Mouse (Mus musculus) mouse embryonic stem cell (cell line): ENCODE data around the gene Lipo1.
"Not testable (repeated sequence)": the region's sequence is repeated elsewhere in the genome, so short reads cannot be mapped to it uniquely, and the experiment has no call there.

Experiments used
- in situ Hi-C, 2 experiments: fragments of 300-500 bp; cut with MboI; formaldehyde crosslinking; loops; 1 replicate in 1 of 2; 3 replicates in 1 of 2; pipeline ENCODE4 v1.14.3; 2019 to 2020; ENCODE audit warnings: low sequenced_read_pairs in 2 of 2, low pct_unique_long_range_greater_than_20kb in 1 of 2, mixed read lengths in 1 of 2; ENCODE audit not compliant: unreplicated experiment in 1 of 2

The Lipo1 gene

GRCm38 (mm10) chr19:33787359-33787758, at the start of gene Lipo1:
Gene Lipo1 (minus strand): TSS chr19:33787459.
- in situ Hi-C loops: not testable (repeated sequence)

- in situ Hi-C loops: no loop called here
These were observed 532 bp downstream of the Lipo1 start for GRCm38 (mm10) chr19:33786576-33787277.

DNA sequence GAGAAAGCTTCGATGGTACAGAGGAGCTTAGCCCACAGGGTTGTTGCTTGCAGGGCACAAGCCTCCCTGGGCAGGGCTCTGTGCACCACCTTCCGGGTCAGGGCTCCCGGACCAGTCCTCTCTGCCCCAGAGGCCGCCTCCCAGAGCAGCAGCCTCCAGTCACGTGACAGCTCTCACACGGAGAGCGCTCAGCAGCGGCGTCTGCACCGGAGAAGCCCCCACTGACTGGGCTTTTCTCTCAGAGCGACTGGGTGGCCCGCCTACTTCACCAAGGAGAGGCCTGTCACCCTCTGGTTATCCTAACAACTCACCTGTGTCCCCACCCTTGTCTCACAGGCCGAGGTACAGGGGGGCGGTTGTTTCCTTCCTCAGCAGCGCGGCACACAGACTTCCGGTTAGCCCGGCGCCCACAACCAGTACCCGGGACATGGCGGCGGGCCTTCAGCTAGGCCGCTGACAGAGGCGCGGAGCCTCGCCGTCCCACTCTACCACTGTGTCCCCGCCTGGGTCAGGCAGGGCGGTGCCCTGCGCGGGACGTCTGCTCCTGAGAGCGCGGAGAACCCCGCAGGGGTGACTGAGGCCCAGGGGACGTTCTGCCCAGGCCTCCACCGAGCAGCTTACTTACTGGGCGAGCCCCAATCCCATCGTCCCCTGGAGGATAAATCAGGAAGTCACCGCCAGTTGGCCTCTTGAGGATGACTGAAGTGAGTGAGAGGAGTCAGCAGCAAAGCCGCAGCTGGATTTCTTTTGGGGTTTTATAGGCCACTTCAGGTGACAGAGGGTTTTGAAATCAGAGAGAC, 25.8 kb downstream of the Lipo1 start, which contains the start of gene Lipo3:
TSS of gene Lipo3 (minus strand) at position 665 of the 800 bp plus-strand sequence.
- in situ Hi-C loops: not testable (repeated sequence)

DNA sequence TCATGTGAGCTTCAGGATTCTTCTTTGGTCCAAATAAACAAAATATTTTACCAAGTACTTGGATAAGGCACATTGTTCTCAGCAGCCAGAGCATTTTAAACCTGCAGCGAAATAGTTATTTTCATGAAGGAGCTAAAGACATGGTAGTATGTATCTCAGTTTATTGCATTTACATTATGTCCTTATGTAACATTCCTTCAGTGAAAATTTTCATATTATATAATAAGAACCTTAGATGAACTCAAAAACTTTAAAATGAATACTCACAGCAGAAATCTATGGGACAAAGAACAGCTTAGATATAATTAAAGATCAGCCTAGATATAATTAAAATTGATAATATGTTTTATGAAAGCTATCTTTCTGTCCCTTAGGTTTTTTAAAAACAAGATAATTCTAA, 36.0 kb downstream of the Lipo1 start, which contains the start of gene Lipo2:
TSS of gene Lipo2 (minus strand) at position 101 of the 400 bp plus-strand sequence.
- in situ Hi-C loops: not testable (repeated sequence)
